Mouse (Mus musculus) splenic B cell, adult 2 months (primary cell): ENCODE data around the gene Naxd.
A peak's percentile ranks its signal among the peaks of the same experiment; 100 is the strongest.

Experiments
- DNase-seq: peaks from one replicate; pipeline ENCODE4 v3.0.0-alpha.2; 2011; ENCODE audit warnings: low read depth, low spot score
- H3K27me3 ChIP-seq: 2 replicates; pipeline ENCODE4 v1.6.1; 2012; ENCODE audit warnings: mild to moderate bottlenecking, low read length, moderate library complexity, mixed read lengths; ENCODE audit not compliant: control insufficient read depth, poor library complexity, insufficient read depth, severe bottlenecking
- H3K36me3 ChIP-seq: 2 replicates; pipeline ENCODE4 v1.6.1; 2012; ENCODE audit warnings: mild to moderate bottlenecking, low read length, moderate library complexity, mixed read lengths; ENCODE audit not compliant: control insufficient read depth, poor library complexity, insufficient read depth, severe bottlenecking

The Naxd gene

GRCm38 (mm10) chr8:11497017-11497990, at the start of gene Naxd:
Gene Naxd (plus strand): TSS chr8:11497506.
- Histone ChIP-seq H3K36me3 (no peaks in the 10 kb centered on the region), H3K27me3 (no peaks in the 10 kb centered on the region)
- DNase-seq = peak; percentile 90

- H3K27me3 ChIP-seq = no peaks in the 10 kb centered on the region
- no peaks in the 10 kb centered on the region for H3K36me3 ChIP-seq
- DNase-seq = no peak
Observed at GRCm38 (mm10) chr8:11447910-11448570, 49.3 kb upstream of the Naxd start.

GRCm38 (mm10) chr8:11450184-11451113, 46.9 kb upstream of the Naxd start:
- DNase-seq = peak; percentile 63
- no peaks in the 10 kb centered on the region for H3K36me3 ChIP-seq
- no peaks in the 10 kb centered on the region for H3K27me3 ChIP-seq

GRCm38 (mm10) chr8:11452152-11452551, 45.2 kb upstream of the Naxd start:
- Histone ChIP-seq H3K27me3 (no peaks in the 10 kb centered on the region), H3K36me3 (no peaks in the 10 kb centered on the region)
- no peak for DNase-seq

GRCm38 (mm10) chr8:11452559-11452958, 44.7 kb upstream of the Naxd start:
- H3K36me3 ChIP-seq = no peaks in the 10 kb centered on the region
- DNase-seq = peak; percentile 21
- no peaks in the 10 kb centered on the region for H3K27me3 ChIP-seq

GRCm38 (mm10) chr8:11452974-11453373, 44.3 kb upstream of the Naxd start:
- no peaks in the 10 kb centered on the region for H3K27me3 ChIP-seq
- DNase-seq = no peak
- H3K36me3 ChIP-seq = no peaks in the 10 kb centered on the region

GRCm38 (mm10) chr8:11454228-11454627, 43.1 kb upstream of the Naxd start:
- DNase-seq = no peak
- H3K36me3 ChIP-seq = no peaks in the 10 kb centered on the region
- no peaks in the 10 kb centered on the region for H3K27me3 ChIP-seq

GRCm38 (mm10) chr8:11457278-11457677, 40.0 kb upstream of the Naxd start:
- no peak for DNase-seq
- no peaks in the 10 kb centered on the region for H3K36me3 ChIP-seq

GRCm38 (mm10) chr8:11457981-11458836, 39.1 kb upstream of the Naxd start:
- Histone ChIP-seq H3K36me3 (no peaks in the 10 kb centered on the region), H3K27me3 (no peaks in the 10 kb centered on the region)
- DNase-seq = no peak

More at GRCm38 (mm10) chr8:11457278-11457677, 40.0 kb upstream of the Naxd start:
- H3K27me3 ChIP-seq = no peaks in the 10 kb centered on the region

GRCm38 (mm10) chr8:11459016-11459415, 38.3 kb upstream of the Naxd start:
- Histone ChIP-seq H3K36me3 (no peaks in the 10 kb centered on the region), H3K27me3 (no peaks in the 10 kb centered on the region)
- DNase-seq = no peak

- DNase-seq = peak; percentile 51
- Histone ChIP-seq H3K27me3 (no peaks in the 10 kb centered on the region), H3K36me3 (no peaks in the 10 kb centered on the region)
Observed at GRCm38 (mm10) chr8:11460934-11461333, 36.4 kb upstream of the Naxd start.

- Histone ChIP-seq H3K27me3 (no peaks in the 10 kb centered on the region), H3K36me3 (no peaks in the 10 kb centered on the region)
- no peak for DNase-seq
Observed at GRCm38 (mm10) chr8:11461847-11462246, 35.5 kb upstream of the Naxd start.

GRCm38 (mm10) chr8:11462641-11463040, 34.7 kb upstream of the Naxd start:
- Histone ChIP-seq H3K36me3 (no peaks in the 10 kb centered on the region), H3K27me3 (no peaks in the 10 kb centered on the region)
- no peak for DNase-seq

- peak; percentile 58 for DNase-seq
- Histone ChIP-seq H3K36me3 (no peaks in the 10 kb centered on the region), H3K27me3 (no peaks in the 10 kb centered on the region)
Observed at GRCm38 (mm10) chr8:11463541-11463888, 33.8 kb upstream of the Naxd start.
